Mouse (Mus musculus): ENCODE data around the gene Myb.

- TF ChIP-seq CTCF (IDR thresholded peaks at IDR 0.05; ENCODE audit: control insufficient read depth, insufficient read depth, low read length): no peak
- TF ChIP-seq POLR2A (IDR thresholded peaks at IDR 0.05; ENCODE audit: borderline replicate concordance, control insufficient read depth, low read depth, low read length): no peak
Observed at GRCm38 (mm10) chr10:21167165-21167564, 6.4 kb upstream of the Myb start.

Data from bone marrow, adult 2 months (tissue).